Mouse (Mus musculus) right cerebral cortex, adult 18-20 months (tissue): ENCODE measurements at regions not wholly inside any gene's neighbourhood (a gene's known extent, or its start where the extent isn't known, plus 50 kb on each side); places are given as distances from the start of the nearest gene placed in this dataset.
A peak's percentile ranks its signal among the peaks of the same experiment; 100 is the strongest.
"Not testable (repeated sequence)": the region's sequence is repeated elsewhere in the genome, so short reads cannot be mapped to it uniquely, and the experiment has no call there.

Experiments used
- DNase-seq: peaks from one replicate; pipeline ENCODE4 v3.0.0; 2022; ENCODE audit warnings: mixed read lengths

DNA sequence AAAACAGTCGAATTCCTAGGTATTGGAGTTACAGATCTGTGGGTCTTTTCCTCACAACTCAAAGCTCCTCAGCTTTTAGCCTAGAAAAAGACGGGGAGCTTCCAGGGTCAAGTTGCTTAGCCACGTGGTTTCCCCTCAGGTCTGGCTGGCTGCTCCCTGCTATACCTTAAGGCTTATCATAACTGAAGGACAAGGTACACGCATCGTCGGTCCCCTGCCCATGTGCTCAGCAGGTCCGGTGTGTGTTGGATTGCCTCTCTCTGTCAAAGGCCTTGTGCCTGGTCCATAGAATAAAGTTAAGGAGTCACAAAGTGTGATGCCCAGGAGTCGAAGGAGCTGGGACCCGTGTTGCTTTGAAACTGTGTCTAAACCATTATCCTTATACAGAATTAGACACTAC lies 337.7 kb upstream of the Rgma start:
- no peak for DNase-seq

DNA sequence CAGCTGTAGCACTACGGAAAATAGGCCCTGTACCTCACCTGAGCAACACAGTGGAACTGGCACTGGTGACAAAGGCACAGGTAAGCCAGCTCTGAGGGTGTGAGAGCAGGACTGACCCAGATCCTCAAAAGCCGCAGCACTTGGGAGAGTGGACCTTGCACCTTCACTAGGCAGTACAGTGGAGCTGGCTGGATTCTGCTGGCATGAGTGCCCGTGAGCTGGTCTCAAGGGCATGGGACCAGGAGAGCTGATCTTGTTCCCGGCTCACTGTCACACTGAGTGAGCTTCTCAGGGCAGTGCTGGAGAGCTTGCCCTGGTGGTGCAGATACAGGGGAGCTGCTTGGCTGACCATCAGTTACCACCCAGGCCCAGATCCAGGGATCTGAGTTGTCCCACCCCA lies 335.4 kb upstream of the Rgma start:
- no peak for DNase-seq

DNA sequence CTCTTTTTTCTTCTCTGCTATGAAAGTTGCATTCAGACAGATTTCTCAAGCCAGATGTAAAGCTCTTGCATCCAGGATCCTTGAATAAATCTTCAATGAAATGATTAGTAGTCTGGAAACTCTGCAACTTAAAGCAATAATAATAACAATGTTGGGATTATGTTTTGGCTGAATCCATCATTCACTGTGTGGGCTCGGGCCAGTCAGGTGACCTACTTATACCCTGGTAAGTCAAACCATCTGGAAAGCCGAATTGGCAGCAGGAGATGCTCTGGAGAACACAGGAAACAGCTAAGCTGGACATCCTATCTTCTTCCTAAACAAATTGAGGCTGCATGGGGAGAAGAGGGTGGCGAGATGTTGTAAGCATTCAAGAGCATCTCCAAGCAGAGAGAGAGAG lies 331.0 kb upstream of the Rgma start:
- no peak for DNase-seq

DNA sequence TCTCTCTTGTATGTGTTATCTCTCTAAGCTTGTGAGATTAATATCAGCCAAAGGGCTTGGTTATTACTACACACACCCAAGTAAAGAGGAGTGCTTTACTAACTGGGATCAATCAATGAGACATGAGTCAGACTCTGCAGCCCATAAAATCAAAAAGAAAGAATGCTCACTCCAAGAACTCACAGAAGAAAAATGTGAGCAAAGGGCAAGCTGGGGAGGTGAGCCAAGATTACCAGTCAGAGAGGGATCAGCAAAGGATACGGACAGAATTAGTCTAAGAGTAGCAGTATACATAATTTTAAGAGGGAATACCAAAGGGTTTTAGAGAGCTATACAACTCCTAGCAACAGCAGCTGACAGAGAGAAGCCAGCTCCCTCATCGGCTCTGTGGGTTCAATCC lies 319.4 kb upstream of the Rgma start:
- DNase-seq: no peak

DNA sequence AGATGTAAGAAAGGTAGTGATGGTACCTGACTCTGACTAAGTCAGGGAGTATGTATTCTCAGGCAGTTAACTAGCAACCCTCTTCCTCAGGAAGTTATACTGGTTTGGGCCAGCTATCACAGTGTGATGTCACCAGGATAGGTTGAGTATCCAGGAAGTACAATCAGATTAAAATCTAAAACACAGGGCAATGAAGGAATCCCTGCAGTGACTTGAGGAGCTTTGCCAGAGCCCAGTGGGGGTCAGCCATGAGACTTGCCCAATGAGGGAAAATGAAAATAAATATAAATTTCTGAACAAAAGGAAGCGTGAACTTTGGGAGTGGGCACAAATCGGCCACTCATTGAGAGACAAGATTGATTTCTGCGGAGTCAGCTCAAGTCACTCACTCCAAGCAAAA lies 311.8 kb upstream of the Rgma start:
- no peak for DNase-seq

DNA sequence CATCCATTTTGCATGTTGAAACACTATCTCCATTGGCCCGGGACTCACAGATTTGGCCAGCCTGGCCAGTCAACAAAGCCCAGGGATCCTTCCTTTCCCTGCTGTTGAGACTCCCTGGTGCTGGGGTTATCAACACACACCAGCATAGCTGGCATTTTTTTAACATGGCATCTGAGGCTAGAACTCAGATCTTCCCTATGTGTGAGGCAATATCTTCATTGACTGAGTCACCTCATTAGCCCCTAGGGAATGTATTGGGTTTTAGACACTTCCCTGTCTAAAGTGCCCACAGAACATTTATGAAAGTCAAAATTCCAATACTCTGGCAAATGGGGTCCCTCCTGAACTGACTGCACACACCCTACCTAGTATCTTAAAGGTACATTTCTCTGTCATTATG lies 306.8 kb upstream of the Rgma start:
- no peak for DNase-seq

DNA sequence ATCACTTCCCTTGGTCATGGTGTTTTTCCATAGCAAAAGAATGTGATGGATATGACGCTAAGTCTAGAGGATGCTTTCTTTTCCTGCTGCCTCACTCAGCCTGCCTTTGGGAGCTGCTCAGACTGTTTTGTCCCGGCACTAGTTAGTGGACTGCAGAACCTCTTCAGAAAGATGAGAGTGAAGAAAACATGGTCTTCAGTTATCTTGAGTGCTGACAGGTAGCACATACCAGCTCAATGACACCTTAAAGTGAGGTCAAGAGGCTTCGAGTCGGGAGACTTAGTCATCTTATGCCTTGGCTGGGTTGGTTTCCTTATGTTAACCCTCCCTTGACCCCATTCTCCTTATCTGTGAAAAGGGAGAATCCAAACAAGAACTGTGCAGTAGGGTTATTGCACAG lies 306.0 kb upstream of the Rgma start:
- DNase-seq: no peak

DNA sequence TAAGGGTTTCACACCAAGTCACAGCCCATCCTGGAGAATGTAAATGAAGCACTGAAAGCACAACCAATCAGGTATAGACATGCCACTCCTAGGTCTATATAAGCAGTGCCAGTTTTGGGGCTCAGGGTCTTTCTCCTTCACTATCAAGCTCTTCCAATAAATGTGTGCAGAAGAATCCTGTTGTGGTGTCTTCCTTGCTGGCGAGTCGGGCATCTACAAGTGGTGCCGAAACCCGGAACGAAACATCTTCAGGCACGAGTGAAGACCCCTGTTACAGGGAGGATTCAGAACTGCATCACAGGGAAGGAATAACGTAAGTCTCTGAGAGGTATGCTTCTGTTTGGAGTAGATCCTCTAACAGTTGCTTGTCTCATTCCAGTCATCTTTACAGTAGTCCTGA lies 299.9 kb upstream of the Rgma start:
- DNase-seq: not testable (repeated sequence)

DNA sequence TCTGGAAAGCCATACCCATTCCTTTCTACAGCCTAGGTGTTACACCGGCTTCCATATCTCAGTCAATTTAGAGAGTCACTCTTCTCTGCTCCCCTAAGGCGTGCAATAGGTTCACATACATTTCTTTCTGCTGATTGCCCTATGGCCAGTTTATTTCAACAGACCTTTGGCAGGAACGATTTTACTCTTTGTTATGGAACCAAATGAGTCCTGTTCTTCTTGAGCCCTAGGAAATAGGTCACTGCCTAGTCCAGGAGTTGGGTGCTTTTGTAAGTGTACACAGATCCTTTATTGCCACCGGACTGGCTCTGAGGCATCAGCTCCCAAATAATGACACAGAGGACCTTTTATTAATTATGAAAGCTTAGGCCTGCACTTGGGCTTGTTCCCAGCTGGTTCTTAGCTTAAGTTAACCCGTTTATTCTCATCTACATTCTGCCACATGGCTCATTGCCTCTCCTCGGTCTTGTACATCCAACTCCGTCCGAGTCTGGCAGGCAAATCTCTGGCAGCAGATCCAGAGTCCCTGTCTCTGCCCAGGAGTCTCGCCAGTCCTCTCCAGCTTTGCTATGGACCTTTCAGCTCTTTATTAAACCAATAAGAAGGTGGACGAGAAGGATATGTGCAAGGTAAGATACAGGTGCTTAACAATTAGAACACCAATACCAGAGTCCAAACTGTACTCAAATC lies 287.7 kb upstream of the Rgma start:
- peak; percentile 17 for DNase-seq

DNA sequence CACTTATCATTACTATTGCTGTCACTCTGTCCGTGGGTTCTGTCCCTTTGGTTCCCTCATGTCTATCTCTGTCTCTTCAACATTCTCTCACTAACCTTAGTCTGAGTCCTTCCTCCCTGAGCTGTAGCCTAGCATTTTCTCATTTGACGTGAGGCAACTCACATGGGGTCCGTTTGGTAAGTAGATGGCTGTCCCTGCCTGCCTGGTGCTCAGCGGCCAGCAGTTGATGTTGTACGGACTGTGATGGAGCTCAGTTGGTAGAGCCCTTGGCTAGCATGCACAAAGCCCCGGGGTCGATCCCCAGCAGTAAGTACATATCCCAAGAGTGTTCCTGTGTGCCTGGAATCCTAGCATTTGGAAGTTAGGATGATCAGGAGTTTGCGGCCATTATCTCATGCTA lies 287.0 kb upstream of the Rgma start:
- DNase-seq: no peak

DNA sequence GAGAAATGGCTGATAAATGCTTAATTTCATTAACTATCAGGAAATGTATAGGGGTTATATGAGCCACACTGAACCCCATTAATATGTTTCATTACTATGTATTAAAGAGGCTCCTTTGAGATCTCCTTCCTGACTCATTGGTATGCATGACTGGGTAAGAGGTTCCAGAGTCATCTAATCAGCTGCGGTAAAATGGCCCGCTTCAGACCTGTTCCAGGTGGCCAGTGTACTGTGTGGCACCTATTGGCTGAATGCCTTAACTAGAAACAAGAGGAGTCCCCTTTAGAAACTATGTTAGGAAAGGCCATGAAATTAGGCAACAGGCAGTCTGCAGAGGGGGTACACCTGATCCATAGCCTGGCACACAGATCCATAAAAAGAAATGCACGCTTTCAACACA lies 283.6 kb upstream of the Rgma start:
- DNase-seq: no peak

DNA sequence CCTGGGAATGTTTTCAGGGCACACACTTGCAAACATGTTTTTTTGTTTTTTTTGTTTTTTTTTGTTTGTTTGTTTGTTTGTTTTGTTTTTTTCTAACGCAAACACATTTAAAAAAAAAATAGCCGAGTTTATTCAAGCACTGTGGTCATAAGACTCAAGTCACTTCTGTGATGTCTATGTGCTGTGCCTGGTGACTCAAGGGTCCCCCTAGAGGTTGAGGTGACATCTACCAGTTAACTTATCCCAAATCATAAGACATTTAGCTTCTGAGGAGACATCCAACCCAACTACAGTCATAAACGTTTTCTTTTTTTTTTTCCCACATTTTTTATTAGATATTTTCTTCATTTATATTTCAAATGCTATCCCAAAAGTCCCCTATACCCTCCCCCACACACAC lies 281.2 kb upstream of the Rgma start:
- no peak for DNase-seq

DNA sequence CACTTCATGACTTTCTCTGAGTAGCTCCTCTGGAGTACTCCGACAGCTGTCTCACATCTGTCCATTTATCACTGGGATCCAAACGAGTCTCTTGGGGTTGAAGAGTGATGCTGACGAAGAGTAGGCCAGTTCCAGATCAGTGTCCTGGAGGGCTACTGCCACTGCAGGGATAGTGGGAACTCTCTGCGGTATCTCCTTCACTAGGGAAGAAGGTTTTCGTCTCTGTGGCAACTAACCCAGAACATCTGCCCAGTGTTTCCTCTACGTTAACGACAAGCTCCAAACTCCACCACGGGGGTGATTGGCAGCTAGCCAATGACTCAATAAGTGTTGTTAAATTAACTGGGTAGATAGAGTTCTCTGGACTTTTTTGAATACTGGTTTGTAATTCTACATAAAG lies 256.4 kb upstream of the Rgma start:
- no peak for DNase-seq

DNA sequence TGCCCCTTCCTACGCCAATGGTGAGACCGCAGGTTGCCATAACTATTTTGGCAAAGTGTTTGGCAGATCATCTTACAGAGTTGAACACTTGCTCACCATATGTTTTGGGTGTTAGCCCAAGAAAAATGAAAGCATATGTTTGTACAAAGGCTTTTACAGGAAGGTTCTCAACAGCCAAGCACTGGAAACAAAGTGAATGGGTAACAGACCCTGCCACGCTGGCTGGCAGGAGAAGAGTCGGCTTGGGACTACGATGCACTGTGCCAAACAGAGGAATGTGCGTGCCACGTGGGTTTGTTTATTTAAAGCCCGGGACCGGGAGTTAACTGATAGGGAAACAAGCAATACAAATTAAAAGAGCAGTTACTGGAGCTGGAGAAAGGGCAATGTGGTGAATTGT lies 255.0 kb upstream of the Rgma start:
- peak; percentile 7 for DNase-seq

DNA sequence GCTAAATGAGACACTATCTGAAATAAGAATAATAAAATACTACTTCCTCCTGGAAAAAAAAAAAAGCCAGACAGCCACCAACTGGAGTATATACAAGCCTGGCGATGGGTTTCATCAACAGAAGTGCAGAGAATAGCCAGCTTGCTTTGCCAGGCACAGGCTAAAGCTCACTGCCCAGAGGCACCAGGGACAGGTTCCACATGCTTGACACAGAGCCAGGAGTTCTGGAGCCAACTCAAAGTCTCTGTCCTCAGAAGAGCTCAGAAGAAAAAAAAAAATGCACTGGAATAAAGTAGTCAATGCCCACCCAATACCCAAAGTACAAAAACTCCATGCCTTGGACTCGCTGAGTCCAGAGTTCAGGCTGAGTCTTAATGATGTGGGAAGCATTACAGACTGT lies 250.3 kb upstream of the Rgma start:
- DNase-seq: no peak

DNA sequence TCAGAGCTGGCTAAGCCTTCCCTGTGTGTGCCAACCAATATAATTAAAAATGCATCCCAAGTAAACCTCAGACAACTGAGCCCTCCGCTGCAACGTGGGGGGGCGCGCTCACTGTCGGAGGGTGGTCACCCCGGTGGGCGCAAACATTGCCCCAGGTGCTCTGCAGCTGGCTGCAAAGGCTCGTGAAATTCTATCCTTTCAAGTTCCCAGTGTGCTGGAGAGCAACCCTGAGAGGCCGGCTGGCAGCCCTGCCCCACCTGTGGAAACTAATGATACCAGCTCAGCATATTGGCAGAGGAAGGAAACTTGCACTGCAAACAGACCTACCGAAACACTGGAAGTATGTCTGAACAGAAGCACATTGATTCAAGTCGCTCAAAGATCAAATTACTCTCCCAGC lies 249.4 kb upstream of the Rgma start:
- DNase-seq: no peak

DNA sequence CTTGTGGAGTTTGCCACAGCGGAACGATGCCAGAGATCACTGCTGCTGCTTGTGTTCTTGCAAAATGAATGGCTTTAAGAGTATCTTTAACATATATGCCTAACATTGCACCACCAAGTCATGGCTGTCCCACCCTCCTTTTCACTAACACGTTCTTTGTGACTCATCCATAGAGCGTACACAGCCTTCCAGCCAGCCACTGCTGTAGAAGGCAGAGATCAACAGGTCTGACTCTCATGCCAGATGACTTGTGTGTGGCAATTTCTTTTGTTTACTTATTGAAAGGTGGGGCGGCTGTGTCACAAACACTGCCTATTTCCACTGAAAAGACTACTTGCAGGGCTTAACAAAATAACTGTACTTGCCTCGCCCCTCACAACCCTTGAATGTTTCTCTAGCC lies 239.5 kb upstream of the Rgma start:
- DNase-seq: no peak

DNA sequence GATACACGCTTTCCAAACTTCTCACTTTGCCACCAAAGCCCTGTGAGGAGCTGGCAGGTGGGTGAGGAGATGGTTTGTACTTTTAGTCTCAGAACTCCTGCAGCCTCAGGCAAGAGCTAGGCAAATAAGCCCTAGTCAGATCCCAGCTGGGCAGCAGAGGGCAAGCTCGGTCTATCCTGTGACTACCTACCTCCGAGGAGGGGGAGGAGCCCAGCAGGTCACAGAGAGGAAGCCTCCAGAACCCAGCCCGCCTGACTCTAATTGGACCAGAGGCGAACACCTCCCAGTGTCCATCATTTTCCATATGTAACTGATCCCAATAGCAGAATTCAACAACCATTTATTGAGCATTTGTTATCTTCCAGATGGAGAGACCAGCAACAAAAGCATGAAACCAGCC lies 237.0 kb upstream of the Rgma start:
- no peak for DNase-seq

DNA sequence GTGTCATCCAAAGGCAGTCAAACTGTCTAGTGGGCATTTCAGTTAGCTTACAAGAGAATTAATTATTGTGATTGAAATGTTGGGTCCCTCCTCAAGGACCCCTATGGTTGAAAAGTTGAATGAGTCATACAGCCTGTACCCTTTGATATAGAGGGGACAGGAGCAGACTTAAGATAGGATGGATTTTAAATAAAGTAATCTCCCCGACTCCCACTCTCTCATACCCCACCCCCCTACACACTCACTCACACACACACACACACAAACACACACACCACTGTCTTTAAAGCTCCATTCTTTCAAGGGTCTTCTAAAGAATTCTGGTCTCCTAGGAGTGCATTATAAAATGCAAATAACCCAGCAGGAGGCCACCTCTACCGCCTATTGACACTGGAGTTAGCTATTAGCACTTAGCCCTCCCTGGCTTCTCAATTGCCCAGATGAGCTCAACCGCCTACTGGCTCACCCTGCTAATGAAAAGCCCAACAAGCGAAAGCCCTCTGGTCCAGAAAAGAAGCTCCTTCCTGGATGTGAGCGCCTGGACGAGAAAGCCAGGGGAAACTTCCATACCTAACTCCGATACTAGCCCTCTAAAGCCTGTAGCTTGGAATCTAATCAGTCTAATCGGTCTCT lies 236.3 kb upstream of the Rgma start:
- DNase-seq: no peak

DNA sequence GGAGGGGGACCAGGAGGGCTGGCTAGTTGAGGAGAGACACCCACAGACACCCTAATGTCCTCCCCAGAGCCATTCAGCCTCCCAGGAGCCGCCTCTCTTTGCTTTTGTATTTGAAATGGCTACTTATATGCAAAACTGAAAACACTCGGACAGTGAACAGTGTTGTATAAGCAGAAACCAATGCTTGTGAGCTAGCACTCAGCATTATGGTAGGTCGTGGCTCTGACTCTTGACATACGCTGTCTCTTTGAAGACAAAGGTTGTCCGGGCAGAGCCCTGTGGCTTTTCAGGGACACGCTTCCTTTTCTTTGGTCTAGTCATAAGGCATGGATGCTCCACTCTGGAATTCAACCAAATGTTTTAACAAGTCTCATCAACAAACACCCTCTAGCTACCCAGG lies 235.4 kb upstream of the Rgma start:
- no peak for DNase-seq

DNA sequence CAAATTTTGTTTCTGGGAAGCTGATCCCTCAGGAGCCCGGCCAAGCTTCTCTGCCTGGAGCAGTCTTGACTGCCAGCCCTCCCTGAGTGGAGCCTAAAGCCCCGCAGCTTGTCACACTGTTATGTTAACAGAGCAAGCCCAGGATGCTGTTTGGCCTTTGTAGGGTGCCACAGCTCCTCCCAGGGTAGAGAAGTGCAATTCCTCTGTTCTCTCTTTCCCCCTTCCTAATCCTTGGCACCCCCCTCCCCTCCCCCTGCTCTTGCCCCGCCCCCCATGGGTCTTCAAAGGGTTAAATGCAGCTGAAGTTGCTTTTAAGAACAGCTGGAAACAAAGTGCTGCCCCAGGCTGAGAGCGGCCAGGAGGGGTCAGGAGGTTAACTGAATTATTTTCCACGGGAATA lies 234.1 kb upstream of the Rgma start:
- no peak for DNase-seq

DNA sequence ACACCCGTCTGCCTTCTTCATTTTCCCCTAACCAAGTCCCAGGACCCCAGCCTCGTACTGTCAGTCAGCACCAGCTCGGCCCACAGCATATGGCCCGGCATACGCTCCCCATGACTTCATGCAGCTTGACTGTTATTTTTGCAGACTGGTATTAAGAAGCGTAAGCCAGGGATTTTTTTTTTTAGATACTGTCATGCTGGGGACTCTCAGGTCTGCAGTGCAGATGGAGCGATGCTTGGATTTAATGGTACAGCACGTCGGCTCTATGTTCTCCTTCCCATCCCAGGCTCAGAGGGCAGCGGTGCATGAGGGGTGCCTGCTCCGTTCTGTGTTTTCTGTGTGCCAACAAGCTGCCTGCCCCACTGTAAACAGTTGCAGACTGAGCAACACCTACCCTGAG lies 231.4 kb upstream of the Rgma start:
- no peak for DNase-seq

DNA sequence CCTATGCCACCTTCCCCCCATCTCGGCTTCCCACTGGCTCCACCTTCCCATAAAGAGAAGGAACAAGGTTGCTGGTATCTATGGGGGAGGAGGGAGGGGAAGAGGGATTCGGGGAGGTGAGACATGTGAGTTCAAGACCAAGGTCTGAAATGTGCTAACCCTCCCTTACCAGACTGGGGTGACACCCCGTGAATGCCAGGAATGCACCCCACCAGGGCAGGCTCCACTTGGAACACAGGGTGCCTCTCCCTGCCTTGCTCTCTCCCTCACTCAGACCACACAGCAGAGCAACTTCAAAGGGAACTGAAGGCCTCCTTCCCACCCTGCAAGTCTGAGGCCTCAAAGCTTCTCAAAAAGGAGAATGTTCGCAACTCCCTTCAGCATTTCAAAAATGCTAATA lies 230.5 kb upstream of the Rgma start:
- DNase-seq: no peak

DNA sequence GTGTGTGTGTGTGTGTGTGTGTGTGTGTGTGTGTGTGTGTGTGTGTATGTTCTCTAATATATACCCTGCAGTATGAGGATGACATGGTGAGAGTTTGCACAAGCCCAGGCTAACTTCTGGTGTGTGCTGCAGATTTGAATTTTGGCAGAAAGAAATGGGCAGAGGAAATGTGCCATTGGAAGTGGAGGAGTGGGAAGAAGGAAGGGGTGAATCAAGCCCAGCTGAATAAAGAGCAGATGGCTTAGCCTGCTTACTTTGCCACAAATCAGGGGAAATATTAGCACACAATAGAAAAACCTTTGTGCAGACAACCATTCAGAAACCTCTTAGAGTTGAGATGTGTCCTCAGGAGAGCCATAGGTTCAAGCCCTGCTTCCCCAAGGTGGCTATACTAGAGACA lies 228.1 kb upstream of the Rgma start:
- no peak for DNase-seq

DNA sequence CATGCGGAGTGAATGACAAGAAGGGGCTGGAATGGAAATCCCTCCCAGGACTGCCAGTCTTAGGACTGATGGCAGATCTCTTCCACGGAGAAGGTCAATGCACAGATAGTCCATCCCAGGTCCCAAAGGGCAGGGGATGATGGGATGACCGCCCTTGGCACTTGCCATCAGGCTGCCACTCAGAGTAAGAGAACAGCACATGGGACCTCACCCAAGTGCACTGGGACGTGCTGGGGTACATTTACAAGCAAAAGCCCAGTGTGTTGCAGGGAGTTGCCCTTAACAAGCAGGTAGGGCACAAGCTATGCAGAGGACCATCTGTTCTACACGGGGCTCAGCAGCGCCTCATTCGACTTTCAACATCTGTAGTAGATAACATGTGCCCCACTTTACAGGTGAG lies 224.9 kb upstream of the Rgma start:
- no peak for DNase-seq
